ENCODE assay signal across 8 mouse cellular contexts in the genomic region with DNA sequence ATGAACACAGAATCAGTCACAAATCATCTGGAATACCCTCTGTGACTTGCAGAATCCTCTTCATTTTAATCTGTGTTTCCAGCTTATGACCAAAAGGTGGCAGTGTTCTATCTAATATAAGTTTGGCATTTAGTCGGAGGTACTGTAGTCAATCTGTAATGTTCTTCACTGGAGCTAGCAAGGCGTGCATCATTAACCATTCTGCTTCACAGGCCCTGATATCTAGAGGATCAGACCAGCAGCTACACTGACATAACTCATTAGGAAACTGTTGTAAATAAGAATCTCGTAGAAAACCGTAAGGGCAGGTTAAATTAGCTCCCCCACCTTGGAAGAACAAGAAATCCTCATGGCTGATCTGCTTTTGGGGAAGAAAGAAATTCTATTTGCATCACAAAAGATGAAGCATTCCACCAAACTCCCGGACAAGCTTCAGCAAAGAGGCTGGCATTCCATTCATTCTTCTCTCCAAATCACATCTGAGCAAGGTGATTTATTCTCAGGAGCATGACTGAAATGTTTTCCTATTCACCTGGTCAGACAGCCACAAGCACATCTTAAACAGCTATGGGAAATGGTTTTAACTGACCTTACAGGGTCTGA.
DNase-seq lines count a peak whose midpoint lies in the region; ATAC-seq and TF ChIP-seq lines count a peak whose summit lies in the region.

No protein-coding gene starts in this region.

- peak; percentile 2 for DNase-seq in cerebellum, adult 9-10 months
- DNase-seq in cerebellum, adult 11-12 months: no peak
- DNase-seq in lung, embryonic 14.5 days: peak; percentile 54
- no peak for DNase-seq in lung, adult 18-20 months
- peak; percentile 61 for DNase-seq in hindbrain, embryonic 14.5 days (ENCODE audit: low spot score)
- no peak for DNase-seq in stomach, postnatal 0 days (ENCODE audit: low spot score)
- DNase-seq in urinary bladder, postnatal 36 days (ENCODE audit: low spot score in 2 of 2): no peak
- DNase-seq in thymus, postnatal 36 days: no peak

- peak; percentile 36 for TF ChIP-seq CTCF in lung, embryonic 14.5 days (IDR thresholded peaks at IDR 0.05; ENCODE audit: low read depth)
- peak; percentile 59 for TF ChIP-seq CTCF in stomach, postnatal 0 days (IDR thresholded peaks at IDR 0.05; ENCODE audit: low read depth)

- no peaks in the 10 kb centered on the region for H3K9me3 ChIP-seq in lung, embryonic 14.5 days (ENCODE audit: low read depth, low read length)
- H3K9me3 ChIP-seq in hindbrain, embryonic 14.5 days (ENCODE audit: control insufficient read depth, low read length): no peaks in the 10 kb centered on the region
- H3K9me3 ChIP-seq in stomach, postnatal 0 days (ENCODE audit: control insufficient read depth, low read length): no peaks in the 10 kb centered on the region

- WGBS in lung, embryonic 14.5 days: 5% methylated on average over 5 of the region's 5 CpGs
- WGBS in hindbrain, embryonic 14.5 days: 7% methylated on average over 5 of the region's 5 CpGs
- 14% methylated on average over 5 of the region's 5 CpGs for WGBS in stomach, postnatal 0 days

- no peak overlapping the region for H3K9ac ChIP-seq in lung, embryonic 14.5 days
- no peak overlapping the region for H3K9ac ChIP-seq in hindbrain, embryonic 14.5 days
- H3K9ac ChIP-seq in stomach, postnatal 0 days (ENCODE audit: low read length): no peak overlapping the region

- H3K4me3 ChIP-seq in lung, embryonic 14.5 days (ENCODE audit: low read depth, low read length): no peak overlapping the region
- H3K4me3 ChIP-seq in hindbrain, embryonic 14.5 days (replicated peaks; ENCODE audit: low read length): no peak overlapping the region
- no peak overlapping the region for H3K4me3 ChIP-seq in stomach, postnatal 0 days (ENCODE audit: low read depth, low read length)

- no peak overlapping the region for H3K27ac ChIP-seq in lung, embryonic 14.5 days (ENCODE audit: low read depth)
- H3K27ac ChIP-seq in hindbrain, embryonic 14.5 days: peak overlapping the region; percentile 47; the same call in 1 of the 2 replicates
- H3K27ac ChIP-seq in stomach, postnatal 0 days (replicated peaks): no peak overlapping the region

- H3K4me2 ChIP-seq in lung, embryonic 14.5 days: no peak overlapping the region
- H3K4me2 ChIP-seq in hindbrain, embryonic 14.5 days (replicated peaks): peak overlapping the region; percentile 17; the same call in 1 of the 2 replicates
- H3K4me2 ChIP-seq in stomach, postnatal 0 days (replicated peaks; ENCODE audit: low read depth): no peak overlapping the region

- no peak for ATAC-seq in lung, embryonic 14.5 days (ENCODE audit: insufficient read depth)
- ATAC-seq in hindbrain, embryonic 14.5 days (ENCODE audit: low FRiP score): peak; percentile 79
- no peak for ATAC-seq in stomach, postnatal 0 days (ENCODE audit: low FRiP score, low TSS enrichment)

- no peaks in the 10 kb centered on the region for H3K4me1 ChIP-seq in lung, embryonic 14.5 days (ENCODE audit: insufficient read depth)
- H3K4me1 ChIP-seq in hindbrain, embryonic 14.5 days (replicated peaks; ENCODE audit: control insufficient read depth, insufficient read depth, low read length): no peaks in the 10 kb centered on the region
- H3K4me1 ChIP-seq in stomach, postnatal 0 days (replicated peaks; ENCODE audit: control insufficient read depth, insufficient read depth): no peaks in the 10 kb centered on the region

- no peaks in the 10 kb centered on the region for H3K27me3 ChIP-seq in lung, embryonic 14.5 days (ENCODE audit: insufficient read depth, low read length)
- no peaks in the 10 kb centered on the region for H3K27me3 ChIP-seq in hindbrain, embryonic 14.5 days (ENCODE audit: control insufficient read depth, insufficient read depth, low read length)
- H3K27me3 ChIP-seq in stomach, postnatal 0 days (ENCODE audit: control insufficient read depth, insufficient read depth, low read length): no peaks in the 10 kb centered on the region

- no peak for TF ChIP-seq EP300 in stomach, postnatal 0 days (optimal IDR thresholded peaks at IDR 0.05)

- H3K36me3 ChIP-seq in lung, embryonic 14.5 days (ENCODE audit: insufficient read depth): no peaks in the 10 kb centered on the region
- no peaks in the 10 kb centered on the region for H3K36me3 ChIP-seq in hindbrain, embryonic 14.5 days (replicated peaks; ENCODE audit: control insufficient read depth, insufficient read depth)
- H3K36me3 ChIP-seq in stomach, postnatal 0 days (ENCODE audit: control insufficient read depth, insufficient read depth, low read length): no peaks in the 10 kb centered on the region

Comparison
In these comparisons a context has a peak if more than half of its experiments do, and no peak if none do; other contexts are left out.
1. DNase-seq: peak in cerebellum, adult 9-10 months (single experiment), lung, embryonic 14.5 days (single experiment) and hindbrain, embryonic 14.5 days (single experiment); none in cerebellum, adult 11-12 months (single experiment), lung, adult 18-20 months (0 of 2), stomach, postnatal 0 days (single experiment), urinary bladder, postnatal 36 days (0 of 2) and thymus, postnatal 36 days (0 of 2).